Mouse (Mus musculus): Measurements from ENCODE around the gene Gm17455. TPM values are rescaled to one million over a fixed set of nuclear protein-coding genes. Genes with fewer than 3 reads are reported as not detected.
A peak's percentile ranks its signal among the peaks of the same experiment; 100 is the strongest.

Gene Gm17455
- 0.22 TPM in 1 of 2 replicates, not detected in the other for polyA plus RNA-seq (2015; fragmentation: Nextera tagmentation; extraction: Ambion mirVana)

DNA sequence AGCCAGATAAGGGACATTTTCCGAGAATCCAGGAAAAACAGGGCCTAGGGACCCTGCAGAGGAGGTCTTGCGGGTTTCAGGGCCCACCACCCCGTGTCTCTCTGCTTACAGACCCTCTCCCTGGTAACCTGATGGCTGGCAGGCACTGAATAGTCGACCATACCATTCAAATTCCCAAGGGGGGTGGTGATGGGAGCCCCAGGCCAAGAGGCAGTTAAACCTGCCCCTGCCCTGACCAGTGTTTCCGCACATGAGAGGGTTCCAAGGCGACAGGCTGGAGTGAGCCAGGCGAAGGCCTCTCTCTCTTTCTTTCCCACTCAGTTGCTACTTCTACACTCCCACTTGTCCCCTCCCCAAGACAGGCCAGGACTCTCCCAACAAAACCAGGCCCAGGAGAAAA lies at the start of gene Gm17455:
Gene Gm17455, plus strand, starts transcription at position 278 of the 400 bp plus-strand sequence.
- no peak for ATAC-seq (ENCODE audit: insufficient read depth)
- 51% methylated on average over 7 of the region's 7 CpGs for WGBS (ENCODE audit: insufficient replicate concordance)
- H3K27ac ChIP-seq (replicated peaks): no peak within 1 kb of the TSS
- no peaks in the 10 kb centered on the region for H3K9me3 ChIP-seq (replicated peaks)
- no peak within 1 kb of the TSS for H3K4me3 ChIP-seq (replicated peaks)
- no peaks in the 10 kb centered on the region for H3K4me1 ChIP-seq (replicated peaks)
- H3K4me2 ChIP-seq: no peak within 1 kb of the TSS
- H3K27me3 ChIP-seq: no peaks in the 10 kb centered on the region
- H3K9ac ChIP-seq: no peak within 1 kb of the TSS
- H3K36me3 ChIP-seq (replicated peaks): no peaks in the 10 kb centered on the region

DNA sequence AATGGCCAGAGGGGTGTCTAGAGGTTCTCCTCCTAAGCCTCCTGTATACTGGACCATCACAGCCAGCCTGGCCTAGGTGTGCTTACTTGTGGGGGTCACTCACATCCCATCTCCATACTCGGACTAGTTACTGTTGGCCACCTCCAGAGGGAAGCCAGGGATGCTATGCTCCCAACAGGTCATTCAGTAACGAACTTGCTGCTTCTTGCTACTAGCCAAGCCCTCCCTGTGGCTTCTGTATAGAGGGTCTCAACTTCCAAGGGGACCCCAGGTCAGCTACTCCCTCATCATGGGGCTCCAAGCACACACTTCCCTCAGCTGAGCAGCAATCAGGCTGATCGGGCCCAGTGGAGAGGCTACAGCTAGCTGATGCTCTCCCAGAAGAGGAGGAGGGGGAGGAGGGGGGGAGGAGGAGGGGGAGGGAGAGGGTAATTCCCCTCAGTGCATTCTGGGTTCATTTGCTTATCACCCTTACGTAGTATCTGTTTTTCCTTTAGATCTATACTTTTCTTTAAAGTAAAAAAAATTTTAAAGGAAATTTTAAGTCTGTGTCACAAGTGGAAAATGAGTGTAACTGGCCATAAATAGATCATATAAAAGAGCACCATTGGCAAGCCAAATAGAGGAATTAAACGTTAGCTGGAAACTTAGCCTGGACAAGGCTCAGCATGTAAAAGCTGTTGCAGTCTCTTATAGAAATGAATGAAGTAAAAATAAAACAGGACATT lies 49.3 kb upstream of the Gm17455 start:
- Histone ChIP-seq H3K9ac (peak overlapping the region; percentile 82; the same call in 1 of the 2 replicates), H3K36me3 (replicated peaks) (no peaks in the 10 kb centered on the region), H3K27me3 (no peaks in the 10 kb centered on the region), H3K9me3 (replicated peaks) (no peaks in the 10 kb centered on the region), H3K27ac (replicated peaks) (peak overlapping the region; percentile 94), H3K4me1 (replicated peaks) (peaks cover 70% of the 10 kb centered on the region), H3K4me2 (peak overlapping the region; percentile 87), H3K4me3 (replicated peaks) (peak overlapping the region; percentile 74)
- WGBS (ENCODE audit: insufficient replicate concordance): 42% methylated on average over 5 of the region's 5 CpGs
- no peak for ATAC-seq (ENCODE audit: insufficient read depth)

DNA sequence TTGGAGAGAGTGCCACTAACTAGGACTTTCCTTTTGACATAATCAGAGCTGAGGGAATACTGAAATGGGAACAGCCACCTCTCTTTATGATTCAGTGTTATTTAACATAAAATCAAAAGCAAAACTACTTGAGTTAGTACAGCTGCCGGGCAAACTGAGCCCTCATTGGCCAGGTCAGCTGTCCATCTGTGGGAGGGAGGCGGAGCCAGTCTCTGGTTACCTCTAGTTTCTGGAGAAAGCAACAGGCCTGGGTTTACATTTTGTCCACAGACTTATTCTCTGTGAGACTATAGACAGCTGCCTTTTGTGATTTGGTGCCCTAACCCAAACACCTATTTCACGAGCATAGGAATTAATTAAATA lies 48.7 kb upstream of the Gm17455 start:
- Histone ChIP-seq H3K27ac (replicated peaks) (peak overlapping the region; percentile 94), H3K4me2 (peak overlapping the region; percentile 87), H3K4me1 (replicated peaks) (peaks cover 69% of the 10 kb centered on the region), H3K4me3 (replicated peaks) (peak overlapping the region; percentile 74), H3K36me3 (replicated peaks) (no peaks in the 10 kb centered on the region), H3K9ac (peak overlapping the region; percentile 82; the same call in 1 of the 2 replicates), H3K27me3 (no peaks in the 10 kb centered on the region), H3K9me3 (replicated peaks) (no peaks in the 10 kb centered on the region)
- no peak for ATAC-seq (ENCODE audit: insufficient read depth)
- WGBS (ENCODE audit: insufficient replicate concordance): 23% methylated on average over 3 of the region's 3 CpGs

DNA sequence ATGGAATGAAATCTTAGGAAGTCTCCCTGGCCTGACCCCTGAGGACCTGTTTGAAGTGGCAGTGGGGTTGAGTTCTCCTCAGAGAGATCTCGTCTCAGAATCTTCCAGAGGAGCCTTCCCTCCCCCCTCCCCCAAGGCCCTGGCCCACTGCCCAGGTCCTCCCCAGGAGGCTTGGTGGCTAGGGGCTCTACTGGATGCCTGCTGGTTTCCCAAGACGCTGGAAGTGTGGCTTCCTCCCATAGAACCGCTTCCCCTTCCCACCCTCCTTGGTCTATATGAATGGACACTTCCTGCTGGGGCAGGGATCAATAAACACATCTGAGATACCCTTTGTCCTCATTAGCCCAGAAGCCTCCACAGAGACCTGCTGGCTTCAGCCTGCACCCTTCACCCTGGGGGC lies 48.3 kb upstream of the Gm17455 start:
- ATAC-seq (ENCODE audit: insufficient read depth): no peak
- H3K4me3 ChIP-seq (replicated peaks): peak overlapping the region; percentile 74; the same call in 1 of the 2 replicates
- H3K36me3 ChIP-seq (replicated peaks): no peaks in the 10 kb centered on the region
- peak overlapping the region; percentile 87 for H3K4me2 ChIP-seq
- H3K27me3 ChIP-seq: no peaks in the 10 kb centered on the region
- H3K9me3 ChIP-seq (replicated peaks): no peaks in the 10 kb centered on the region
- WGBS (ENCODE audit: insufficient replicate concordance): 33% methylated on average over 3 of the region's 3 CpGs
- peaks cover 65% of the 10 kb centered on the region for H3K4me1 ChIP-seq (replicated peaks)
- peak overlapping the region; percentile 25; the same call in 1 of the 2 replicates for H3K9ac ChIP-seq
- H3K27ac ChIP-seq (replicated peaks): peak overlapping the region; percentile 94

DNA sequence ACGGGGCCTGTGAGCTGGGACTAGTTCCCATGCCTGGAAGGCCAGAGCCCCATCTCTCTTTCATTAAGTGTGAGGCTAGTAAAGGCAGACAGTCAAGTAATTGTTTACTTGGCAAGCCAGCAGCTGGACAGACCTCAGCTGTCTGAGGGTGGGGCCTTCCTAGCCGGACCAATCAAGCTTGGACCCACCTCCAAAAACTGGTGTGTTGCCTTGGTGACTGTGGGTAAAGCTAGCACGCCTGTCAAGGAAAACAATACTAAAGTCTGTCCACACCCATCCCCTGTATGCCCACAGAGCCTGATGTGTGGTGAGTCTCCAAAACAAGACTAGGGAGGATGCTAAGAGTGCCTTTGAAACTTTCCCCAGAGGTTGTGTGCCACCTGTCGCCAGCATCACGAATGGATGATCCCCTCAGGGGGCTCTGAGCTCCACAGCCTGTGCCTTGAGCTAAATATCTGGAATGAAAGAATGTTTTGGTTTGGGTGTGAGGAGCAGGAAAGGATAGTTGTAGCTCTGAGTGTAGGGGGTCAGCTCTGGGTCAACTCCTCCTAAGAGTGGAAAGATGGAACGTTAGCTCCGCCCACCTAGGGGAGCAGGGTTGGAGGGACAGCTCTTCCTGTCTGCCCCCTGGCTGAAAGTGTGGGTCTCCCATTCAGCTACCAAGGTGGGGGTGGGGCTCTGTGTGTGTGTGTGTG lies 47.6 kb upstream of the Gm17455 start:
- 0 out of 2 replicates have a peak, but pooled peaks have one; percentile 7 for ATAC-seq (ENCODE audit: insufficient read depth)
- H3K9ac ChIP-seq: 0 out of 2 replicates have a peak overlapping the region, but pooled peaks have one; percentile 25
- no peaks in the 10 kb centered on the region for H3K9me3 ChIP-seq (replicated peaks)
- H3K4me3 ChIP-seq (replicated peaks): no peak overlapping the region
- no peaks in the 10 kb centered on the region for H3K36me3 ChIP-seq (replicated peaks)
- no peaks in the 10 kb centered on the region for H3K27me3 ChIP-seq
- H3K4me1 ChIP-seq (replicated peaks): peaks cover 58% of the 10 kb centered on the region
- H3K27ac ChIP-seq (replicated peaks): peak overlapping the region; percentile 94
- peak overlapping the region; percentile 87 for H3K4me2 ChIP-seq
- 31% methylated on average over 7 of the region's 7 CpGs for WGBS (ENCODE audit: insufficient replicate concordance)

DNA sequence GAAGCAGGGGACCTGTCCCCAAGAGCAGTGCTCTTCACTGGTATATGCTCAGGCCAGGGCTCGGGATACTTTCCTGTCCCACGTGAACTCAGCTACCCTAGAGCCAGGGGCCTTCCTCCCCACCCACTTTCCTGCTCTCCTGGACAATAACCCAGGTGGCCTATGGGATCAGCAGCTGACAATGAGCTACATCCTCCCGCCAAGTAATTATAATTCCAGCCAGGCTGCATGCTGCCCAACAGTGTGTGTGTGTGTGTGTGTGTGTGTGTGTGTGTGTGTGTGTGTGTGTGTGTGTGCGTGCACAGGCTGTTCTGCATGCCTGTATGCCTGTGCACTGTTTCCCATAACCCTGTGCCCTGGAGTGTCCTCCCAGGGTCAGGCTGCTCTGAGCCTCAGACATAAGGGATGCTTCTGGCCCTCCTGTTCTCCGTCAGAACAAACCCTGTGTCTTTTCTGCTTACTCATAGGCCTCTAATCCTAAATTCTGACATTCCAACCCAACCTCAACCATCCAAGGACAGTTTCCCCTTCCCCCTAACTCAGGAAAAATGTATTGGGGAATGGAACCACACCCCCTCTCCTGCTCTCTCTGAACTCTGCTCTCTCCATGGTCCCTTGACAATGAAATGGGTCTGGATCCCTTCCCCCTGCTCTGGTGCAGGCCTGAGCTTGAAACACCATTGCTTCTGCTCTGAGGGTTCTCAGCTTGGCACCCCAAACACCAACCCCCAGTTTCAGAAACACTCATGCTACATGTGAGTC lies 46.1 kb upstream of the Gm17455 start:
- no peak overlapping the region for H3K4me2 ChIP-seq
- no peak overlapping the region for H3K27ac ChIP-seq (replicated peaks)
- 0 out of 2 replicates have a peak, but pooled peaks cover 7% of the 10 kb centered on the region for H3K36me3 ChIP-seq (replicated peaks)
- peaks cover 43% of the 10 kb centered on the region for H3K4me1 ChIP-seq (replicated peaks)
- H3K4me3 ChIP-seq (replicated peaks): no peak overlapping the region
- H3K9me3 ChIP-seq (replicated peaks): no peaks in the 10 kb centered on the region
- no peak for ATAC-seq (ENCODE audit: insufficient read depth)
- 67% methylated on average over 5 of the region's 5 CpGs for WGBS (ENCODE audit: insufficient replicate concordance)
- no peaks in the 10 kb centered on the region for H3K27me3 ChIP-seq
- no peak overlapping the region for H3K9ac ChIP-seq

DNA sequence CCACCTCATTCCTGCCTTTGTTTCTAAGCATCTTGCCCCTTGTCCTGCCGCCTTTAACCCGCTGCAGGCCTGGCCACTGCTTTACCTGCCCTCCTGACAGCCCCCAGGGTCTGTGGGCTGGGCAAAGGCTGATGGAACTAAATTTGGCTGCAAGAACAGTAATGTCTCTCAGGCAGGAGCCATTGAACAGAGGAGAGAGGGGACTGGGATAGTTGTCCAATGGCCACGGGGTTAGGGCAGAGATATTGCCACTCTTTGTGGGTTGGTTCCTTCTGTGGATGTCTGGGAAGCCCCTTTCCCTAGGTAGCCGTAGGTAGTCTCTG lies 45.6 kb upstream of the Gm17455 start:
- Histone ChIP-seq H3K9me3 (replicated peaks) (no peaks in the 10 kb centered on the region), H3K9ac (no peak overlapping the region), H3K27ac (replicated peaks) (no peak overlapping the region), H3K4me2 (no peak overlapping the region), H3K4me1 (replicated peaks) (peaks cover 38% of the 10 kb centered on the region), H3K27me3 (no peaks in the 10 kb centered on the region), H3K36me3 (replicated peaks) (peaks cover 11% of the 10 kb centered on the region; the same call in 1 of the 2 replicates), H3K4me3 (replicated peaks) (no peak overlapping the region)
- no peak for ATAC-seq (ENCODE audit: insufficient read depth)
- WGBS (ENCODE audit: insufficient replicate concordance): 76% methylated on average over 4 of the region's 4 CpGs

DNA sequence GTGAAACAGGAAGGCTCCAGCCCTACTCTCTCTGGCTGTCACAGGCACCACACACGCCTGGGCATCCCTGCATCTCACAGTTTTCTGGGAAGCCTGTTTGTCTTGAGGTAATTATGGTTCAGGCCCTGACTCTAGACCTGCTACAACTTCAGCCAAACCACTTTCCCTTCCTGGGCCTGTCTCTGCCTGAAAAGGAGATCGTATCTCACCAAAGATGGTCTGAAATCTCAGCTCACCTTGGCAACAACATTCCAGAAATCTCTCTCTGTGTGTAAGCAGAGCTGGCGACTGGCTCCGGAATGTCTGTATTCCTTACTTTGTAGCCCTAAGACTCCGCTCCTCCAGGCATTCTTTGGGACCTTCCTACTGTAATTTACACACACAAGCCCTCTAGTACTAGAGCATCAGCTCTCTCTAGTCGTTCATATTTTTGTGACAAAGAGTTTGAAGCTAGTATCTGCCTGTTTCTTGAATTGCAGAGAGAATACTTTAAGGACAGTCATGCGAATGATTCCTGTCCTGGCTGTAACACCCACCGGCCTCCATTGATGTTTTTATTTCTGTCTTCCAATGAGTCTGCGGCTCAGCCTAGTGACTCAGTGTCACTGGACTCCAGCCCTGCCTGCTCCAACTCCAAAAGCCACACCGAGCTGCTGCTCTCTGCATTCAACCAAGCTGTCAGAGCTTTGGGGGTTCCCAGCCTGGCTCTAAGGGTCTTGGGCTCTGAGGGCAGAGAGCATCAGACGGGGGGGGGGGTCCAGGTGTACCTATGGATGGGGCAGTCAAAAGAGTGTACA lies 44.4 kb upstream of the Gm17455 start:
- ATAC-seq (ENCODE audit: insufficient read depth): no peak
- peaks cover 26% of the 10 kb centered on the region for H3K4me1 ChIP-seq (replicated peaks)
- H3K4me3 ChIP-seq (replicated peaks): no peak overlapping the region
- WGBS (ENCODE audit: insufficient replicate concordance): 73% methylated on average over 11 of the region's 11 CpGs
- H3K9ac ChIP-seq: no peak overlapping the region
- H3K27ac ChIP-seq (replicated peaks): no peak overlapping the region
- no peaks in the 10 kb centered on the region for H3K9me3 ChIP-seq (replicated peaks)
- no peak overlapping the region for H3K4me2 ChIP-seq
- no peaks in the 10 kb centered on the region for H3K27me3 ChIP-seq
- peaks cover 22% of the 10 kb centered on the region for H3K36me3 ChIP-seq (replicated peaks)

DNA sequence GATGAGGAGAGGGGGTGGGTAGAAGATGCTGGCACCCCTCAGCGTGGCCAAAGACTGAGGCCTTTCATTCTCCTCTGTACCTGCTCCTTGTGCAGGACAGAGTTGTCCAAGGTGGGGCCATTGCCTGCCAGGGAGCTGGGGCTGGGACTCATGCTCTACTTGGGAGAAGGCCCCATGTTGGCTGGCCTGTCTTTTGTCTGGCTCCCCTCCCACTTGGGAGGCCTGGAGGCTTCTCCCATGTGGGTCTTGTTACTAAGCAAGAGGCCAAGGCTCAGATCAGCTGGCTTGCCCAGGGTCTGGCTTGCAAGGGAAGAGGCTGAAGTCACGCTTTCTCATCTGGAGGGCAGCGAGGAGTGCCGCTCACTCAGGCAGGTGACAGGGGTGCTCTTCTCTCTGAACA lies 42.1 kb upstream of the Gm17455 start:
- H3K27me3 ChIP-seq: no peaks in the 10 kb centered on the region
- H3K36me3 ChIP-seq (replicated peaks): peaks cover 25% of the 10 kb centered on the region
- H3K4me2 ChIP-seq: no peak overlapping the region
- 79% methylated on average over 4 of the region's 4 CpGs for WGBS (ENCODE audit: insufficient replicate concordance)
- H3K4me1 ChIP-seq (replicated peaks): peaks cover 8% of the 10 kb centered on the region
- H3K9me3 ChIP-seq (replicated peaks): no peaks in the 10 kb centered on the region
- no peak overlapping the region for H3K9ac ChIP-seq
- no peak overlapping the region for H3K27ac ChIP-seq (replicated peaks)
- ATAC-seq (ENCODE audit: insufficient read depth): no peak
- H3K4me3 ChIP-seq (replicated peaks): no peak overlapping the region

DNA sequence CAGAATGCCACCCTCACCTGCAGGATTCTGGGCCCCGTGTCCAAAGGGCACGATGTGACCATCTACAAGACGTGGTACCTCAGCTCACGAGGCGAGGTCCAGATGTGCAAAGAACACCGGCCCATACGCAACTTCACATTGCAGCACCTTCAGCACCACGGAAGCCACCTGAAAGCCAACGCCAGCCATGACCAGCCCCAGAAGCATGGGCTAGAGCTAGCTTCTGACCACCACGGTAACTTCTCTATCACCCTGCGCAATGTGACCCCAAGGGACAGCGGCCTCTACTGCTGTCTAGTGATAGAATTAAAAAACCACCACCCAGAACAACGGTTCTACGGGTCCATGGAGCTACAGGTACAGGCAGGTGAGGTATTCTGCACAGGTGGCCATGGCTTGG lies 41.6 kb upstream of the Gm17455 start:
- H3K9me3 ChIP-seq (replicated peaks): no peaks in the 10 kb centered on the region
- H3K4me1 ChIP-seq (replicated peaks): peaks cover 5% of the 10 kb centered on the region; the same call in 1 of the 2 replicates
- peaks cover 25% of the 10 kb centered on the region for H3K36me3 ChIP-seq (replicated peaks)
- WGBS (ENCODE audit: insufficient replicate concordance): 83% methylated on average over 14 of the region's 14 CpGs
- no peak overlapping the region for H3K4me3 ChIP-seq (replicated peaks)
- H3K4me2 ChIP-seq: no peak overlapping the region
- no peak overlapping the region for H3K9ac ChIP-seq
- H3K27ac ChIP-seq (replicated peaks): no peak overlapping the region
- no peaks in the 10 kb centered on the region for H3K27me3 ChIP-seq
- no peak for ATAC-seq (ENCODE audit: insufficient read depth)

All from liver, embryonic 15.5 days (tissue).